8 mouse cellular contexts compared by ENCODE assay signal in the genomic region with DNA sequence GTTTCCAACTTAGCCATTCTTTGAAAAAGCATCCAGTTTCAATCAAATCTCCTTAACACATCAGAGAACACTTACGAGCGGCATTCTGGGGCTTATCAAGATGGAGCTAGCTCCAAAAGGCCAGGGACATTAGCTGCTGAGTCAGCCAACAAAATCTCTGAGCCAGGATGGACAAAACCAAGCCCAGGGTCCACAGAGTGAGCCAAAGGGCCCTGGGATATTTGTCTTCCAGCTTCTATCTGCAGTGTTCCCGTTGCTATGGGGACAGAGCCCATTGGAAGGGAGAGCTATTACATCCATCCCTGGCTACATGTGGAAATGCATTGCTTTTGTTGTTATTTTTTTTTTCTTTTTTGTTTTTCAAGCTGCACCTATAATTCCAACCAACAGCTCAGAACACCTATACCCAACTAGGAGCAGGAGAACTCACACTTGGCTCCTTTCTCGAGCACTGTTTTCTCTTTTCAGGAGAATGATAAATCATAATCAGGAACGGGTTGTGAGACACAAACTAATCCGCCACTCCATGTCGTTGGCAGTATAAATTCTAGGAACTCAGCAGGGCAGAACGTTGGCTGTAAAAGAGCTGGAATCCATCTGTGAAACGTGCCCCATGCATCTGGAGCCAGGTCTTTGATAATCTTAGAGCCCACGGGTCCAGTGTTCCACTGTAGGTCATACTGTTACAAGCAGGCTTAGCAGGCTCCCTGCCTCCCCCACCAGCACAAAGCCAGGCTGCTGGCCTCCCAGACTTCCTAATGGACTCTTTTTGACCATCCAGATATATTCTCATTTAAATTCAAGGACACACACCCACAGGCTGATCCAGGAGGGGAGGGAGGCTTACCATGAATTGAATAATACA. TPM values are rescaled to one million over a fixed set of nuclear protein-coding genes. Genes with fewer than 3 reads are reported as not detected.
DNase-seq lines count a peak whose midpoint lies in the region; ATAC-seq lines count a peak whose summit lies in the region.

No protein-coding gene starts in this region.

- no peak for ATAC-seq in megakaryocyte, adult 5-6 weeks (ENCODE audit: poor library complexity, severe bottlenecking)

- intact Hi-C loops in left cerebral cortex, postnatal 14 days (cut with DNase I) = no loop called here
- intact Hi-C loops in left cerebral cortex, postnatal 36 days (cut with DNase I) = no loop called here

- DNase-seq in left cerebral cortex, postnatal 14 days (ENCODE audit: low spot score in 2 of 2) = peak; percentile 27 to 30
- no peak for DNase-seq in left cerebral cortex, postnatal 36 days (ENCODE audit: low spot score in 2 of 2)
- peak; percentile 20 for DNase-seq in adrenal gland, postnatal 25 days
- DNase-seq in frontal cortex, postnatal 10 days (ENCODE audit: low spot score in 2 of 2) = peak; percentile 22 to 24
- DNase-seq in layer of hippocampus, postnatal 14 days (ENCODE audit: low spot score in 2 of 2) = peak; percentile 40 to 60
- peak; percentile 11 for DNase-seq in ovary, postnatal 14 days (ENCODE audit: low spot score)
- no peak for DNase-seq in kidney, postnatal 10 days

RNA-seq across cellular contexts. Expression of gene Ccn6, which starts 45.8 kb away (rescaled TPM):
- under 1 TPM; 0.23 to 0.57 TPM for total RNA-seq in left cerebral cortex, postnatal 14 days (2021)
- total RNA-seq in left cerebral cortex, postnatal 36 days (2021) = under 1 TPM in 1 of 2 experiments, not detected in 1; 0.36 TPM
- total RNA-seq in adrenal gland, postnatal 25 days (2021) = 0.82 TPM in 1 of 2 replicates, not detected in the other
- total RNA-seq in layer of hippocampus, postnatal 14 days (2021) = under 1 TPM; 0.45 to 0.53 TPM
- total RNA-seq in megakaryocyte, adult 5-6 weeks (2015) = not detected in 2 replicates
- not detected in 2 replicates for total RNA-seq in megakaryocyte, adult 5-6 weeks (2017)

Comparison
In these comparisons a context has a peak if more than half of its experiments do, and no peak if none do; other contexts are left out.
1. DNase-seq: peak in left cerebral cortex, postnatal 14 days (2 of 2), adrenal gland, postnatal 25 days (single experiment), frontal cortex, postnatal 10 days (2 of 2), layer of hippocampus, postnatal 14 days (2 of 2) and ovary, postnatal 14 days (single experiment); none in left cerebral cortex, postnatal 36 days (0 of 2) and kidney, postnatal 10 days (single experiment).